Mouse (Mus musculus) liver, embryonic 14.5 days (tissue): Measurements from ENCODE around the gene Tbc1d22a.

ENCODE experiments used
- CTCF ChIP-seq: IDR thresholded peaks from 2 replicates; pipeline ENCODE4 v1.5.1; 2016; ENCODE audit warnings: antibody characterized with exemption, low read depth, control low read depth
- EP300 ChIP-seq: IDR thresholded peaks from 2 replicates; pipeline ENCODE4 v1.6.1; 2016; ENCODE audit warnings: antibody characterized with exemption, low read depth

DNA sequence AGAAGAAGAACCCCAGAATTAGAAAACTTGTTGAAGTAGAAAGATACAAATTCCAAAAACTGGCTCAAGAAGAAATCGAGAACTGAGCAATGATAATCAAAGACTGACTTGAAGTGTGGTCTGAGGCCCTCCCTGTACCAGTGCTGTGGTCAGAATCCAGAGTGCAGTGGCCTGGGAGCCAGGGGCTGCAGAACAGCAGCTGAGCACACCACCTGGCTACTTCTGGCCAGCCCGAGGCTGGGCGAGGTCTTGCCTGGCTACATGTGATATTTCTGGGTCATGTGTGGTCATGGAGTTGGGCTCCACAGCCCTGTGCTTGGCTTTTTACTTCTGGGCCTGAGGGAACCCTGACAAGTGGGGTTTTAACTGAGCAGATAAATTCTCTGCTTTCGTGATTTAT is 292.4 kb downstream of the Tbc1d22a start:
- no peak for TF ChIP-seq CTCF
- no peak for TF ChIP-seq EP300
